Mouse (Mus musculus): Measurements from ENCODE around the gene Ppfibp2.

GRCm38 (mm10) chr7:107607766-107608165, 12.8 kb downstream of the Ppfibp2 start:
- TF ChIP-seq CTCF (conservative IDR thresholded peaks at IDR 0.05; ENCODE audit: insufficient read depth, insufficient read length, low read depth, low read length) (no peak), POLR2A (IDR thresholded peaks at IDR 0.05; ENCODE audit: low read depth, low read length) (no peak)
